Mouse (Mus musculus) hindbrain, embryonic 12.5 days (tissue): ENCODE measurements around the gene Sall2. TPM values are rescaled to one million over a fixed set of nuclear protein-coding genes. Genes with fewer than 3 reads are reported as not detected.
A peak's percentile ranks its signal among the peaks of the same experiment; 100 is the strongest.

ENCODE experiments used
- ATAC-seq: fragments of 200-750 bp; cut with Nextera tagmentation; 2 replicates; pipeline ENCODE4 v1.8.0; 2017; ENCODE audit warnings: moderate TSS enrichment; ENCODE audit not compliant: low FRiP score
- H3K27ac ChIP-seq: fragments of 300-500 bp; sonication (generic); 2 replicates; pipeline ENCODE4 v1.5.1; 2016; ENCODE audit warnings: mild to moderate bottlenecking
- H3K27me3 ChIP-seq: fragments of 300-500 bp; sonication (generic); 2 replicates; pipeline ENCODE4 v1.6.1; 2016; ENCODE audit warnings: mild to moderate bottlenecking
- H3K36me3 ChIP-seq: fragments of 300-500 bp; sonication (generic); 2 replicates; pipeline ENCODE4 v1.6.1; 2016; ENCODE audit warnings: mild to moderate bottlenecking
- H3K4me1 ChIP-seq: fragments of 300-500 bp; sonication (generic); 2 replicates; pipeline ENCODE4 v1.6.1; 2016
- H3K4me2 ChIP-seq: fragments of 300-500 bp; sonication (generic); replicated peaks from 2 replicates; pipeline ENCODE4 v1.6.1; 2016; ENCODE audit warnings: mild to moderate bottlenecking
- H3K4me3 ChIP-seq: fragments of 300-500 bp; sonication (generic); 2 replicates; pipeline ENCODE4 v1.5.1; 2016; ENCODE audit warnings: mild to moderate bottlenecking
- H3K9ac ChIP-seq: fragments of 300-500 bp; sonication (generic); 2 replicates; pipeline ENCODE4 v1.6.1; 2016; ENCODE audit warnings: mild to moderate bottlenecking, moderate library complexity
- H3K9me3 ChIP-seq: fragments of 300-500 bp; sonication (generic); replicated peaks from 2 replicates; pipeline ENCODE4 v1.6.1; 2016; ENCODE audit warnings: mild to moderate bottlenecking
- WGBS: fragments of 180-500 bp; shearing (Covaris S2); methylation state at CpG from one replicate; pipeline ENCODE4 v1.1.7; 2016; 5-methylcytosine and 5-hydroxymethylcytosine counted together
- polyA plus RNA-seq: library from polyadenylated mRNA; unstranded; fragments of >200 nt; fragmentation: Nextera tagmentation; extraction: Ambion mirVana; gene quantifications from 2 replicates; pipeline ENCODE4 v1.2.1, GENCODE M21; 2016

Gene Sall2
- 60.7 and 62.8 TPM in 2 replicates for polyA plus RNA-seq

- H3K4me2 ChIP-seq: peak within 1 kb of the TSS; percentile 85
- H3K27ac ChIP-seq: peak within 1 kb of the TSS; percentile 88
- H3K27me3 ChIP-seq: peaks cover 3% of the 10 kb centered on the region
- no peaks in the 10 kb centered on the region for H3K36me3 ChIP-seq
- H3K4me3 ChIP-seq: peak within 1 kb of the TSS; percentile 57
- H3K9me3 ChIP-seq: no peaks in the 10 kb centered on the region
- peak within 1 kb of the TSS; percentile 76 for H3K9ac ChIP-seq
- under 1% methylated on average over 26 of the region's 26 CpGs for WGBS
- ATAC-seq: peak; percentile 75
- H3K4me1 ChIP-seq: peaks cover 28% of the 10 kb centered on the region
Observed at GRCm38 (mm10) chr14:52327910-52328812, at the start of gene Sall2. TSS of gene Sall2 (minus strand) at chr14:52328762.

- Histone ChIP-seq H3K9ac (no peak overlapping the region), H3K9me3 (no peaks in the 10 kb centered on the region), H3K4me1 (no peaks in the 10 kb centered on the region), H3K4me2 (no peak overlapping the region), H3K27ac (no peak overlapping the region), H3K36me3 (no peaks in the 10 kb centered on the region), H3K4me3 (no peak overlapping the region), H3K27me3 (no peaks in the 10 kb centered on the region)
- no peak for ATAC-seq
- WGBS: 94% methylated on average over 3 of the region's 3 CpGs
Observed at GRCm38 (mm10) chr14:52368741-52369140, 40.2 kb upstream of the Sall2 start.

DNA sequence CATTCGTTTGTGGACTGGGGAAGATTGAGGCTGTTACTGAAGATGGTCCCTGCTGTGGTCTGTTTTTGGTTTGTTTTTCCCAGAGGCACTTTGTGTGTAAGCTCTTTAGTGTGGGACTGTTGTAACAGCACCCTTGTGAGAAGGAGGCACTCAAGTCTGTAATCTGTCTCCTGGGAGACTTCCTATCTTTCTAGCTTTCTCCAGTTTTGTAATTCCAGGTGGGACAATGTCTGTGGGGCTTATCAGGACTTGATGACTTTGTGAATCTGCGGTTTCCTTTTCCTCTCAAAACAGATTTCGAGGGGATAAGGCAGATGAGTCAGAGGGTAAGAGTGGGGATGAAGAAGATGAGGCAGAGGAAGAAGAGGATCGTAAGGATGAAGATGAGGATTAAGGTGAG, 27.7 kb upstream of the Sall2 start, which contains the start of gene Olfr1513:
Gene Olfr1513, minus strand, starts transcription at position 101 of the 400 bp plus-strand sequence.
- H3K4me3 ChIP-seq: no peak within 1 kb of the TSS

DNA sequence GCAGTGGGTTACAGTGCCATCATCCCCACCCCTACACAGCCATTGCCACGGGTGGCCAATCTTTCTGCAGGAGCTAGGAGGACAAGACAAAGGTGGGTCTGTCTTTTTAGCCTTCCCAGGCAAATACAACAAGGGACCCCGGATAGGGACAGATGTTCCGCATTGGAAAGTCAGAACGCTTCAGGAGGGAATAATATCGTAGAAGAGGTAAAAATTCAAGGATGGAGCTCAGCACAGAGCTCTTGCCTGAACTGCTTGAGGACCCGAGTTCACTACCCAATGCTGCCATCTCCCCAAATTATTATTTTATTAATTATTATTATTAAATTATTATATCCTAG, 10.9 kb upstream of the Sall2 start:
- H3K4me3 ChIP-seq: no peak overlapping the region
- ATAC-seq: no peak
- H3K27me3 ChIP-seq: no peaks in the 10 kb centered on the region
- H3K9ac ChIP-seq: no peak overlapping the region
- 80% methylated on average over 6 of the region's 6 CpGs for WGBS
- no peaks in the 10 kb centered on the region for H3K36me3 ChIP-seq
- H3K4me2 ChIP-seq: peak overlapping the region; percentile 43; the same call in 1 of the 2 replicates
- no peaks in the 10 kb centered on the region for H3K4me1 ChIP-seq
- H3K27ac ChIP-seq: no peak overlapping the region
- H3K9me3 ChIP-seq: peaks cover 4% of the 10 kb centered on the region; the same call in 1 of the 2 replicates

More for the DNA sequence above, 27.7 kb upstream of the Sall2 start, which contains the start of gene Olfr1513:
- H3K4me2 ChIP-seq: no peak within 1 kb of the TSS
- no peak for ATAC-seq
- WGBS: 81% methylated on average over 4 of the region's 4 CpGs
- no peaks in the 10 kb centered on the region for H3K36me3 ChIP-seq
- H3K4me1 ChIP-seq: no peaks in the 10 kb centered on the region
- no peaks in the 10 kb centered on the region for H3K9me3 ChIP-seq
- no peaks in the 10 kb centered on the region for H3K27me3 ChIP-seq
- no peak within 1 kb of the TSS for H3K27ac ChIP-seq
- H3K9ac ChIP-seq: no peak within 1 kb of the TSS

GRCm38 (mm10) chr14:52338751-52339511, 10.4 kb upstream of the Sall2 start:
- WGBS: 32% methylated on average over 21 of the region's 21 CpGs
- Histone ChIP-seq H3K4me3 (peak overlapping the region; percentile 11), H3K4me1 (no peaks in the 10 kb centered on the region), H3K9me3 (no peaks in the 10 kb centered on the region), H3K9ac (no peak overlapping the region), H3K4me2 (peak overlapping the region; percentile 43), H3K27ac (no peak overlapping the region), H3K27me3 (no peaks in the 10 kb centered on the region), H3K36me3 (no peaks in the 10 kb centered on the region)
- ATAC-seq: peak; percentile 69

DNA sequence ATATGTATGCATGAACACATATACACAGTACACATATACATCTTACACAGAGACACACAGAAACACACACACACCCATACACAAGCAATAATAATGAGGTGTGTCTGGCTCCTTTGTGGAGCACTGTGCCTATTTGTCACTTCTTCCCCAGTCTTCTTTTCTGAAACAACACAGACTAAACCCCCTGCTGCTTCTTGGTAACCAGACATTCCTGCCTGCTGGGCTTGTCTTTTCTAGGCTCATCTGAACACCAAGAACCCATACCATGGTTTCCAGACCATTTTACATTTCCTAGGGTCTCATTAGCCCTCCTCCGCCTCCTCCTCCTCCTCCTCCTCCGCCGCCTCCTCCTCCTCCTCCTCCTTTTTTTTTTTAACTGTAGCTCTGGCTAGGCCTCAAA, 3.6 kb upstream of the Sall2 start:
- no peak overlapping the region for H3K27ac ChIP-seq
- no peaks in the 10 kb centered on the region for H3K9me3 ChIP-seq
- 53% methylated on average over 3 of the region's 3 CpGs for WGBS
- H3K36me3 ChIP-seq: no peaks in the 10 kb centered on the region
- peaks cover 11% of the 10 kb centered on the region for H3K4me1 ChIP-seq
- ATAC-seq: no peak
- H3K9ac ChIP-seq: no peak overlapping the region
- no peak overlapping the region for H3K4me3 ChIP-seq
- no peak overlapping the region for H3K4me2 ChIP-seq
- H3K27me3 ChIP-seq: peaks cover 3% of the 10 kb centered on the region

DNA sequence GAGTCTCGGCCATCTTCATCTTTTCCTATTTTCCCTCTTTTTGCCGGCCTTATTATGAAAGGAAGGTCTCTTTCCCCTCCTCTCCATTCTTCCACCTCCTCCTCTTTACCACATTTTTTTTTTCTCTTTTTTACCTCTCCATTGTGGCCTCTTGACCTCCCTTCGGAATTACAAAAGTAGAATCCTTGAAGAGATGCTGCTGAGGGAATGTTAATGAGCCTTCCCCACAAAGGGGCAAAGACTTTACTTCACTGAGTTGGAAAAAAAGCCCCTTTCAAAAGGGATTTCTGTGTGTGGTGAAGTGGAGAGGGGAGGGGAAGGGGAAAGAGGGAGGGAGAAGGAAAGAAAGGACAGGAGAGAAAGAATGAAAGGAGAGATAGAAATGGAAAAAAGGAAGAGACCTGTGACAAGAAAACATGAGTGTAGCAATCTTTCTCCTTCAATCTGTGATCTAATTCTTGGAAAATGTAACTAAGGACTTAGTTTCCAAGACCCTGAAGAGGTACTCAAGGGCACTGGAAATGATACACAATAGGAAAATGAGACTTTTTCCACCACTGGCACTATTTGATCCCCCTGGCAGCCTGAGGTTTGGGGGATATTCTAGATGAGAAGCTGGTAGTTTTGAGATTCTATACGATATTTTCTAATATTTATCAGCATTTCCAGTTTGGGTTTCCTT, 2.6 kb upstream of the Sall2 start:
- Histone ChIP-seq H3K27ac (peak overlapping the region; percentile 67), H3K9ac (no peak overlapping the region), H3K9me3 (no peaks in the 10 kb centered on the region), H3K36me3 (no peaks in the 10 kb centered on the region), H3K4me1 (peaks cover 19% of the 10 kb centered on the region), H3K27me3 (peaks cover 3% of the 10 kb centered on the region), H3K4me2 (peak overlapping the region; percentile 13; the same call in 1 of the 2 replicates), H3K4me3 (no peak overlapping the region)
- WGBS: 12% methylated on average over 4 of the region's 4 CpGs
- ATAC-seq: no peak

DNA sequence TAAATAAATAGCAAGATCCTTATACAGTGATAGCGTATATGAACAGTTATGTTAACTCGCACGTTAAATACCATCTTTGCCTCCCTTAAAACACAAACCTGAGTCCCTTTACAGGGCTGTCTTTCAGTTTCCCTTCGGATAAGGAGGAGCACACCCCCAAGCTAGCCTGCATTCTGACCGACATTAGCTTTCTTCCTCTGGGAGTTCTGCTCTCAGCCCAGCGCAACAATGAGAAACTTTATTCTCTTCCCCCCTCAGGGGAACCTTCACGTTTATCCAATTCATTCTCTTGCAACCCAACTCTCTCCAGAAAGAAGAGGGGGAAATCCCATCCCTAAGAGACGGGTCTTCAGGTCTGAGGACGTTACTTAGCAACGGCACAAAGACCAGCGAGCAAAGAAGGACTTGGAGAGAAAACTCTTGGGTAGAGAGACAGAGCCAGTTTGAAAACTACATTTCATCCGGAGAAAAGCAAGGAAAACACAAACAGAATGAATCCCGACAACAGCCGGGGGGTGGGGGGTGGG, 1.1 kb downstream of the Sall2 start:
- Histone ChIP-seq H3K27me3 (peaks cover 3% of the 10 kb centered on the region), H3K36me3 (no peaks in the 10 kb centered on the region), H3K27ac (peak overlapping the region; percentile 88), H3K9me3 (no peaks in the 10 kb centered on the region), H3K4me1 (peaks cover 28% of the 10 kb centered on the region), H3K4me2 (peak overlapping the region; percentile 85), H3K4me3 (peak overlapping the region; percentile 57), H3K9ac (peak overlapping the region; percentile 76)
- ATAC-seq: peak; percentile 70
- under 1% methylated on average over 14 of the region's 14 CpGs for WGBS

DNA sequence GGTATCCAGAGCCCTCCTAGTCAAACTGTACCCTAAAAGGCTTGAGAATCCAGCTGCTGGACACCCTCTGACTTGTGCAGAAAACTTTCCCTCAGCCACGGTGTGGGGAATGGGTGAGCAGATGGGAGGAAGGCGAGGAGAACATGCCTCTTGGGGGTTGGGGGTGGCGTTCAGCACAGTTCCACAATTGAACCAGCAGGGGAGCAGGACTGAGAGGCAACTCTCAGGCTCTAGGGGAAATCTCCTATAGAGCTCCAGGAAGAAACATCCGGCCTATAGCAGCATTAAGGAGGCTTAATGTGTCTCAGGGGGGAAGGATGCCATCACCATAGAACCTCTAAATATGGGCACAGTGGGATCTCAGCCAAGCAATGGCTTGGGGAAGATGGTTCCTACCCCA, 2.7 kb downstream of the Sall2 start:
- peak overlapping the region; percentile 85 for H3K4me2 ChIP-seq
- no peaks in the 10 kb centered on the region for H3K36me3 ChIP-seq
- peaks cover 3% of the 10 kb centered on the region for H3K27me3 ChIP-seq
- peak overlapping the region; percentile 57; the same call in 1 of the 2 replicates for H3K4me3 ChIP-seq
- WGBS: 3% methylated on average over 4 of the region's 4 CpGs
- peak overlapping the region; percentile 41 for H3K9ac ChIP-seq
- H3K27ac ChIP-seq: peak overlapping the region; percentile 30; the same call in 1 of the 2 replicates
- peaks cover 28% of the 10 kb centered on the region for H3K4me1 ChIP-seq
- ATAC-seq: peak; percentile 33; the same call in 1 of the 2 replicates
- no peaks in the 10 kb centered on the region for H3K9me3 ChIP-seq

- Histone ChIP-seq H3K27ac (no peak overlapping the region), H3K4me2 (no peak overlapping the region), H3K4me1 (peaks cover 17% of the 10 kb centered on the region), H3K4me3 (no peak overlapping the region), H3K9me3 (no peaks in the 10 kb centered on the region), H3K9ac (no peak overlapping the region), H3K36me3 (peaks cover 6% of the 10 kb centered on the region), H3K27me3 (no peaks in the 10 kb centered on the region)
- no peak for ATAC-seq
- 73% methylated on average over 6 of the region's 6 CpGs for WGBS
Observed at GRCm38 (mm10) chr14:52319361-52319760, 9.2 kb downstream of the Sall2 start.

DNA sequence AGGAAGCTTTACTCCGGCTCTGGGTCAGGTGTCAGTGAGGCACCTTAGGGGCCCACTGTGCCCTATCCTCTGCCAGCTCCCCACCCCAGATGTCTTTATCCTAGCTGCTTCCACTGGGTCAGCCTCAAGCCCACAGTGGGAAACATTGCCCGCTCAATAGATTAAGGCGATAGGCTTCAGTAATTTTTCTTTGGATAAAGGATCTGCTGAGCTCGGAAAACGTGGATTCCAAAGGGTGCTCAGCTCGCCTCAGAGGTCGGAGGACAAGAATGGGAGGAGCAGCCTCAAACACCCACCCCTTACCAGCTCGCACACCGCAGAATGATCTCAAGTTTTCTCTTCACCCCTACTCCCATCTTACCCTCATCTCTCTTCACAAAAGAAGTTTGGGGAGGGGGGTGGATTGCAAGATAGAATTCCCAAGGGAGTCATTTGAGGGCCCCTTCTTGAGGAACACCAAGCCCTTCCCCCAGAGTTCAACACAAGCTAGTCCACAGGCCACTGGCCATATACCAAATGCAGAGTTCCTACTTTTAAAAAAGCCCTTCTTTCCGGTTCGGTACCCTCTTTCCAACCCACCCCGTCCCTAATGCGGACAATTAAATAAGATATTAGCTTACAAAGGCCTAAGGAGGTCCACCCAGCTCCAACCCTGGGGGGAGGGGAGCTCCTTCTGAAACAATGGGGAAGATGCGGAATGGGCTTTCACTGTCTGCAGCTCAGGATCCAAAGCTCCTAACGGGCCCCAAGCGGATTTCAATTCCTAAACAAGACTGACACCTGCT, 11.9 kb downstream of the Sall2 start:
- Histone ChIP-seq H3K9ac (peak overlapping the region; percentile 95), H3K4me2 (peak overlapping the region; percentile 84), H3K9me3 (no peaks in the 10 kb centered on the region), H3K27ac (peak overlapping the region; percentile 97), H3K27me3 (no peaks in the 10 kb centered on the region), H3K4me3 (peak overlapping the region; percentile 80), H3K4me1 (peaks cover 44% of the 10 kb centered on the region), H3K36me3 (peaks cover 34% of the 10 kb centered on the region)
- peak; percentile 83 for ATAC-seq
- WGBS: 3% methylated on average over 16 of the region's 16 CpGs
